Mouse (Mus musculus) MEL (cell line): ENCODE data around the gene Srrm3.

Source experiments
- BHLHE40 ChIP-seq: IDR thresholded peaks from 2 replicates; pipeline ENCODE4 v1.6.1; 2012; ENCODE audit warnings: low read depth, mild to moderate bottlenecking, inconsistent platforms, low read length, improper control_type of control experiment, borderline replicate concordance
- CTCF ChIP-seq, 3 experiments: IDR thresholded peaks in 2 of 3; conservative IDR thresholded peaks in 1 of 3; 2 replicates each; pipeline ENCODE4 v1.5.1; 2011 to 2012; ENCODE audit warnings: low read length in 3 of 3, low read depth in 2 of 3, mild to moderate bottlenecking in 2 of 3, improper control_type of control experiment in 1 of 3, inconsistent platforms in 1 of 3, mixed read lengths in 1 of 3, moderate library complexity in 1 of 3; ENCODE audit not compliant: control insufficient read depth in 1 of 3, insufficient read depth in 1 of 3, poor library complexity in 1 of 3, severe bottlenecking in 1 of 3
- MEF2A ChIP-seq: IDR thresholded peaks from 2 replicates; pipeline ENCODE4 v1.6.1; 2014; ENCODE audit warnings: low read depth, mild to moderate bottlenecking, inconsistent platforms, low read length, improper control_type of control experiment; ENCODE audit not compliant: poor library complexity, insufficient replicate concordance, severe bottlenecking; ENCODE audit errors: extremely low read depth
- NRF1 ChIP-seq: IDR thresholded peaks from 2 replicates; pipeline ENCODE4 v1.6.1; 2014; ENCODE audit warnings: low read depth, mild to moderate bottlenecking, inconsistent platforms, low read length, improper control_type of control experiment, moderate library complexity; ENCODE audit not compliant: poor library complexity, insufficient read depth, severe bottlenecking
- POLR2A ChIP-seq, 2 experiments: IDR thresholded peaks; 2 replicates each; pipeline ENCODE4 v1.6.1; 2011 to 2012; ENCODE audit warnings: low read length in 2 of 2, mild to moderate bottlenecking in 2 of 2, control low read depth in 1 of 2, improper control_type of control experiment in 1 of 2, low read depth in 1 of 2, moderate library complexity in 1 of 2; ENCODE audit not compliant: control insufficient read depth in 1 of 2, insufficient read depth in 1 of 2, poor library complexity in 1 of 2
- RCOR1 ChIP-seq: IDR thresholded peaks from 2 replicates; pipeline ENCODE4 v1.6.1; 2012; ENCODE audit warnings: low read depth, mild to moderate bottlenecking, inconsistent platforms, low read length, improper control_type of control experiment

DNA sequence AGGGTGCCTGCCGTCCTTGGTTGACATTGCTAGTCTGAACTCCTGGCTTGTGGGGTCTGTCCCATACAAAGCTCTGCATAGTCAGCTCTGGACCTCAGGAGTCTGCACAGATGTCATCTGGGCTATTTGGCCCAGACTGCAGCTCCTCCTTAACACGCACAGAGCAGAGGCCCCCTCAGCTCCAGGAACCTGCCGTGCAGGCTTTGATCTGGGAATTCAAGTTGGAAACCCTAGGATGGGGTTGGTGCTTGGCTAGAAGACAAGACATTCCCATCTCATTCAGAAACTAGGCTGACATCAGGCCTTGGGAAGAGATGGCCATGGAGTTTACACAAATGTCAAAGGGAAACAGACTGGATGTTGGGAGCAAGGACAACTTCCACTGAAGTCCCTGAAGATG is 17.8 kb downstream of the Srrm3 start:
- no peak for TF ChIP-seq POLR2A (IDR thresholded peaks at IDR 0.05; ENCODE audit: control insufficient read depth in 1 of 2, insufficient read depth in 1 of 2, low read depth in 1 of 2, low read length in 2 of 2, poor library complexity in 1 of 2)
- no peak for TF ChIP-seq MEF2A
- TF ChIP-seq CTCF (IDR thresholded peaks at IDR 0.05 in 2 of 3, conservative IDR thresholded peaks at IDR 0.05 in 1 of 3; ENCODE audit: control insufficient read depth in 1 of 3, insufficient read depth in 1 of 3, low read depth in 2 of 3, low read length in 3 of 3, poor library complexity in 1 of 3, severe bottlenecking in 1 of 3): no peak
- no peak for TF ChIP-seq RCOR1
- TF ChIP-seq NRF1: no peak
- TF ChIP-seq BHLHE40: no peak
